Mouse (Mus musculus): Measurements from ENCODE around the gene Ampd3.

Gene Ampd3

DNA sequence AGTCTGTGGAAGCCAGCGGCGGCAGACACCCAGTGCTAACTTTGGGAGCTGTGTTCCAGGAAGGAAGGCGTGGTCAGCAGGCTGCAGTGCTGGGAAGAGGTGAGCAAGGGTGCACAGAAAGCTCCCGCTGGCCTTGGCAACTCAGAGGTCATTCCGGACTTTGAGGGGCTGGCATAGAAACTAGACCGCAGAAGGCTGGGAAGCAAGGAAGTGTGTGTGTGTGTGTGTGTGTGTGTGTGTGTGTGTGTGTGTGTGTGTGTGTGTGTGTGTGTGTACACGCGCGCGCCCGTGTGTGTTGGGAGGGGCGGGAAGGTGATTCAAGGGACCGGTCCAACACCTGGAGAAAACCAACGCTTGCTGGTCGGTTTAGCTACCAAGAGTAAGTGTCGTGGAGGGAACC, at the start of gene Ampd3:
Gene Ampd3 (plus strand): TSS at position 206 of the 400 bp plus-strand sequence.
- no peak for DNase-seq (ENCODE audit: low spot score)

DNA sequence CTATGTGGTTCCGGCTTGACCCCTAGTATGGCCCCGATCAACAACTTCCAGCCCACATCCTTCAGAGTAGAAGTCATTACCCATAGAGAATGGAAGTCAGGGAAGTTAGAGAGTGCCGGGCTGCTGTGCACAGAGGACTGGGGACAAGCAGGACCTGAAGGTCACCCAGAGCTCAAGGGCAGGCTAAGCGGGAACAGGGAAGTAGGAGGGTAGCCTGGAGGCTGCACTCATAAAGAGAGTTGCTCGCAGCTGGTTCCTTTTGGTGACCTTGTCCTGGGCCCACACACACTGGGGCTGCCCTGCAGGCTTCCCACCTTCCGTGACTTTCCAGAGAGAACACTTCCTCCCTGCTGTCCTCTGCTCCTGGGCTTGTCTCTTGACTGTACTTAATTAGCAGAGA, 49.5 kb upstream of the Ampd3 start:
- no peak for DNase-seq (ENCODE audit: low spot score)

DNA sequence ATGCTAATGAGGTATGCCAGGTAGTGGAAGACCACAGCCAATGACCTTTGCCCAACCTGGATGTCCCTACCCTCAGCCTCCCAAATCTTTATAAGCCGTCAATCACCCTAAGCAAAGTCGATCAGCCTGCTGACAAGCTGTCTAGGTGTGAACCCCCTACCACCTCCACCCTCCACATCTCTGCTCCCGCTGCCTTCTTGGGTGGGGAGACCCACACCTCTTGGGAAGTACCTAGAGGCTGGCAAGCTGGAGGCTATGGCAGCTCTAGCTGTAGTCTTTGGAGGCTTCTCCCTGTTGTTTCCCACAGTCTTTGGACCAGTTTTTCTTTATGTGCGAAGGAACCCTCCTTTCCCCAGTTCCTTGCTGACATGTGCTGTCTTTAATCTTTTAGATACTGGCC, 48.1 kb upstream of the Ampd3 start:
- no peak for DNase-seq (ENCODE audit: low spot score)

DNA sequence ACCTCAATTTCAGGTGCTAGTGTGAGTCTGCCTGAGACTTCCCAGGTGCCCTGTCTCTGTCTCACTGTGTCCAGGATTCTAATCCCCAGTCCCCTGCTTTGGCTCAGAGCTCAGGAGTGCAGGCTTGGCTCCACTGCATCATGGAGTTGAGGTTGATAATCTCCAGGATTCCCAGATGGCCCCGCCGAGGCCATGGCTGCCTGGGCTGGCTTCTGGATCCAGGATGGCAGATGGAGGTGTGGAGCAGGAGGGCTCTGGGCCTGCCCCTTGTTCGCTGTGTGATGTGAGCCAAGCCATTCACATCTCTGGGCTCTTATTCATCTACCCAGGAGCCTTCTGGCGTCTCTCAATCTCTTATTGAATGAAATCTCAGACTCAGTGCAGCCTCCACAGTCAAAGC, 45.8 kb upstream of the Ampd3 start:
- no peak for DNase-seq (ENCODE audit: low spot score)

DNA sequence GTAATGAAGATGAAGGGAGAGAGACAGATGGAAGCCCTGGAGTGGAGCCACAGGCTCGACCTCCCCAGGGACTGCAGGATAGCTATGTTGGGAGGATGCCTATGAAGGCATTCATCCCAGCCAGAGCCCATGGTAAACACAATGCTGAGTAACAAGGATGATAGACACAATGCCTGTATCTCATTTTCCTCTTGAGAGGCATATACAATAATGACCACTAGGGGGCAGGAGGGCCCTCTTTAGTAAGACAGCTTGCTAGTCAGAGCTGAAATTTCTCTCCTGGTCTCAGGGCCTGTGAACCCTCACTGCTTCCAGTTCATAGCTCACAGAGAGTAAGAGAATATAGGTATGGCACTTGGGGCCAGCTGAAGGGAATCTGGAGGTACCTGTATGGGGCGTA, 41.0 kb upstream of the Ampd3 start:
- peak; percentile 87 for DNase-seq (ENCODE audit: low spot score)

DNA sequence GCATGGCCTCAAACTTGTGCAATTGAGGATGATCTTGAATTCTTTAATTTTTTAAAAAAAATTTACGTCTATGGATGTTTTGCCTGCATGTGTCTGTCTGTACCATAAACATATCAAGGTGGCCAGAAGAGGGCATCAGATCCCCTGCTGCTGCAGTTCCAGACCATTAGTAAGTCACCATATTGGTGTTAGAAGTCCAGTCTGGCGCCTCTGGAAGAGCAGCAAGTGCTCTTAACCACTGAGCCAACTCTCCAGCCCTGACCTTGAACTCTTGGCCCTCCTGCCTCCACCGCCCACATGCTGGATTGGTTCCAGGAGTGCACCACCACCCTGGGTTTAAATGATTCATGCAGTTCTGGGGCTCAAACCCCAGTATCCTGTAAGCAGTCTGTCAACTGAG, 39.1 kb upstream of the Ampd3 start:
- DNase-seq (ENCODE audit: low spot score), result peak; percentile 71

DNA sequence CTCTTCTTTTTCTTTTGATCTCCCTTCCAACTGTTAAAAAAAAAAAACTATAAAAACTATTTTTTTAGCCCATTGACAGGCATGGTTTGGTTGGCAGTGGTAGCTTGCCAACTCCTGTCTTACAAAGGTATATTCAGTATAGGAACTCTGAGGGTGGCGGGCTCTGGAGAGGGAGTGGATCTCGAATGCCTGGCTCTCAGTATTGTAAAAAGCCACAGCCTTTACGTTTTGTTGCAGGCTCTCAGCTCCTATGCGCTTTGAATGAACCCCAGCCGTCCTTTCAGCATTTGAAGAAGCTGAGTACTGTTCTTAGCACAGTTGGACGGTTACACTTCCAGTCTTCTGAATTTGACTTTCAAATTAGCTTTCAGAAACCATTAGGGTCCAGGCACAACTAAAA, 38.7 kb upstream of the Ampd3 start:
- no peak for DNase-seq (ENCODE audit: low spot score)

DNA sequence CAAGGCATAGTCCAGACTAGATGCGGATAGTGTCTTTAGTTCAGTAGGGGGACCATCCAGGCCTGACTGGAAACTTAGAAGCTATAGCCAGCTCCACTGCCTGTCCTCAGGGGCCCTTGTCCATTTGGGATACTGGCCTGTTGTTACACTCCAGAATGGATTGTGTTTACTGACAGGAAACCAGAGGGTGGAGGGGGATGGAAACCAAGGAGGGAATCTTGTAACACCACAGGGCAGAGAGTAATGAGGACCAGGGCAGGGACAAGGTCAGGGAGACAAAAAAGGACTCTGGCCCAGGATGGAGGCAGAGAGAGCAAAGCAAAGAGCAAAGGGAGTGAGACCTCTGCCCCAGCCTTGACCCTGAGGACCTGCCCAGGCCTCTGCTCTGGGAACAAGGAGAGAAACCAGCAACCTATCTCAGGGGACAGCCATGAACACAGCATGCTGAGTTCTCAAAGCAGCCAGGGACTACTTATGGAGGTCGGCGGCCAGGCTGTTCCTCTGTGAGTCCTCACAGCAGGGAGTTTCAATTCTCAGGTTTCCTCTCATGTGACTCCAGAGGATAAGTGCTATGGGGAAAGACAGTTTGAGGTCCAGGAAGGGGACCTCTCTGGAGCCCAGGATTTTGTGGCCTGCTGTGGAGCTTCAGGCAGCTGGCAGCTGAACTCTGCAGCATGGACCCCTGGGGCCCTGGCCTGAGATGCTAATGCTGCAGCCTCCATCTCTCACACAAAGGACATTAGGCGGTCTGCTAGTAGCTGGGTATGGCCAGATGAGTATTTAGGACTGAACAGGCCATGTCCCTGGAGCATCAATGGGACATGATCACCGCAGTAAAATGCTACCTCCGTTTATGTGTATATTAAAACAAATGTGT, 36.7 kb upstream of the Ampd3 start:
- peak; percentile 57 for DNase-seq (ENCODE audit: low spot score)

DNA sequence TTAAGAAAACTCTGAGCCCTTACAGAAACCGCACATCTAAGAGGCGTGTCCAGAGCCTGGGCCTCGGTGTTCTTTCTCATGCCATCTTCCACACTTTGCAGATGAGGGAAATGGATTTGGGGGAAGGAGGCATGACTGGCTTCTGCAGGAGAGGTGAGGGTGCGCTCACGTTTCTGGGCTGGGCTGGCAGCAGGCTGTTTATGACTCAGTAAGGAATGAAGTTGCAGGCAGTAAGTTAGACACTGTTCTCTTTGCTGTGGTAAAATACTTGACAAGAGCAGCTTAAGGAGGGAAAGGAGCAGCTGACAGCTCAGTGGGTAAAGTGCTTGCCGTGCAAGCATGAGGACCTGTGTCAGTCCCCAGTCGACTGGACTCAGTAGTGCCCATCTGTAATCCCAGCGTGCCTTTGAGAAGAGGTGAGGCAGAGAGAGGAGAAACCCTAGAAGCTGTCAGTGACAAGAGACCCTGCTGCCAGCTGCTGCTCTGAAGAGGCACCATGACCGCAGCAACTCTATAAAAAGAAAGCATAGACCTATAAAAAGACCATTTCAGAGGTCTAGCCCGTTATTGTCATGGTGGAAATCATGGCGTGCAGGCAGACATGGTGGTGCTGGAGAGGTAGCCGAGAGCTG, 35.9 kb upstream of the Ampd3 start:
- DNase-seq (ENCODE audit: low spot score), result no peak

DNA sequence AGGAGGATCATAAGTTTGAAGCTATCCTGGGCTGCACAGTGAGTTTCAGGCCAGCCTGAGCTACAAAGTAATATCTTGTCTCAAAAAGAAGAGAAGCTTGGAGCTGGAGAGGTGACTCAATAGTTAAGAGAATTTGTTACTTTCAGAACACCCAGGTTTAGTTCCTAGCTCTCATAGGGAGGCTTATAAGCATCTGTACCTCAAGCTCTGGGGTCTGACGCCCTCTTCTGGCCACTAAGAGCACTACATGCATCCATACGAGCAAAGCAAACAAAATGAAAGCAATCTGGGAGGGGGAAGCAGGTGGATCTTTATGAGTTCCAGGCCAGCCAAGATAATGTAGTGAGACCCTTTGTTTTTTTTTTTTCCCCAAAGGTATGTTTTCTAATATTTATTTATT, 31.1 kb upstream of the Ampd3 start:
- no peak for DNase-seq (ENCODE audit: low spot score)

DNA sequence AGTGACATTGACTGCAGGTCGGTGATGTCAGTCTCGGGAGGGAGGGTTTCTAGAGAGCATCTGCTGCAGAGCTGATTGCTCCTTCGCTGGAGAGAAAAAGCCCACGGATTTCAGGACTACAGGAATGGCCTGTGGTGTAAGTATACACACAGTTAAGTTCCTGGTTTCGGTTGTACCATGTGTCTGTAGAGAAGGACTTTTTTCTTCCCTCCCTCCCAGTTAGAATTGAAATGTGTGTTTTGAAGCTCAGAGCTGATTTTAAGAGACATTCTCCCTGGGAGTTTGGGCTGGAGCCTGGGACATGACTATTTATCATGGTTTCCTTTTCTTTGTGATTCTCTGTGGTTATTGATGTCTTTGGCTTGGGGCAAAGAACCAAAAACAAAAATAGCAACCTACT, 28.2 kb upstream of the Ampd3 start:
- DNase-seq (ENCODE audit: low spot score), result no peak

DNA sequence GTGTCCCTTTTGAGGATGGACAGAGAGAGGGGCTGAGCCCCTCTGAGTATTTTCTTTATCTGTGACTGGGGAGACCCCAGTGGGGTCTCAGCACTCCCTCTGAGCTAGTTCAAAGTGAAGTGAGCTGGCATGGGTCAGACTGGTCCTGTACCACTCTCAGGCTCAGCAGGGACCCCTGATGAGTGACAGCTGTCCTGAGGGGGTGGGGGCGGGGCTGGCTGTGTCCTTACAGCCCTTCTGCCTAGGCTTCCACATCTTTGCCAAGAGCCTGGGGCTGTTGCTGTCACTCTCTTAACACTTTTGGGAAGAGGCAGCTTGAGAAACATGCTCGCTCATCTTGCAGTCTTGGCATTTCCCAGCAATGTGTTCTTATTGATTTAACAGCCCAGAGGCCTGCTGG, 27.8 kb upstream of the Ampd3 start:
- DNase-seq (ENCODE audit: low spot score), result peak; percentile 36

DNA sequence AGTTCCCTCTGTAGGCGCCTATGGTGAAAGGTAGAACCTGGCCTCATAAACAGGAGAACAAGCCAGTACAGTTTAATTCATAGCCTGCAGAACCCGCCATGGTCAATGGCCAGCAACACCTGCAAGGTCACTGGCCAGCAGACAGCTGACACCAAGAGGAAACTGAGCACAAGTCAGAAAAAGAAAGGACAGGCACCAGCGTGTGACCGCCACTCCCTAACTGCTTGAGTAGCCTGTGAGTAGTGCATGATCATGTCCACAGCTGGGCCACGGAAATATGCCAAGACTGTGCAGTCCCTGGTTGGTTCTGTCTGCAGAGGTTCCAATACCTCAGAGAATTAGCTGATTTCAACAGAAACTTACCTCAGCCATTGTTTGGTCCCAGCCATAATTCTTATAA, 26.0 kb upstream of the Ampd3 start:
- no peak for DNase-seq (ENCODE audit: low spot score)

DNA sequence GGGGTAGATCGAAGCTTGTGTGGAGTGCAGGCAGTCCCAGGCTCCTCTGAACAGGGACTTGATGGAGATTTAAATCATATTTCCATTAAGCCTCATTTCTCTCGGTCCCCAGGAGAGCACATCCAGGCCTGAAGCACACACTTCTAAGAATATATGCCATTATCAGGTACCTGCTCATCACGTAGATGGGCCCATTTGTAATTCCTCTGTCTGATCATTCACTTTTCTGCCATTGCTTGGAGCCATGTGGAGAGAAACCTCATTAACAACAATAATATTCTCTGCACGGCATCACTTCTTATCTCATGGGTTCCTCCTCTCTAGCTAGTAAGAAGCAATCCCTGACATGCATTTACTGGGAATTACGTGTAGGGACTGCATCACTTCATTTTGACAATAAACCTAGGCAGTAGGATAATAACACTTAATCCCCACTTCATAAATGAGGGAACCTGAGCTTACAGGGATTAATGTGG, 21.9 kb upstream of the Ampd3 start:
- DNase-seq (ENCODE audit: low spot score), result no peak

DNA sequence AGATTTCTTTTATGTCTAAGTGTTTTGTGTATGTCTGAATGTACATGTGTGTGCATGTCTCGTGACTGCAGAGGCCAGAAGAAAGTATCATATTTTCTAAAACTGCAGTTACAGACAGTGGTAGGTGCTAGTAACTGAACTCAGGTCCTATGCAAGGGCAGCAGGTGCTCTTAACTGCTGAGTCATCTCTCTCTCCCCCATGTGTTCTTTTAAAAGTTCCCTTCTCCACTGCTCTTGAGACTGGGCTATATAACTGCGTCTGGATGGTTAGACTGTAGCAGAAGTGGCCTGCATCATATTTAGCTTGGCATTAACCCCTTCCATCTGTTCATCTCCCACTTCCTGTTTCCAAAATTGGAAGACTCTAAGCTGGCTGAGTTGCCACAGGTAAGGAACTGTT, 21.2 kb upstream of the Ampd3 start:
- DNase-seq (ENCODE audit: low spot score), result no peak

DNA sequence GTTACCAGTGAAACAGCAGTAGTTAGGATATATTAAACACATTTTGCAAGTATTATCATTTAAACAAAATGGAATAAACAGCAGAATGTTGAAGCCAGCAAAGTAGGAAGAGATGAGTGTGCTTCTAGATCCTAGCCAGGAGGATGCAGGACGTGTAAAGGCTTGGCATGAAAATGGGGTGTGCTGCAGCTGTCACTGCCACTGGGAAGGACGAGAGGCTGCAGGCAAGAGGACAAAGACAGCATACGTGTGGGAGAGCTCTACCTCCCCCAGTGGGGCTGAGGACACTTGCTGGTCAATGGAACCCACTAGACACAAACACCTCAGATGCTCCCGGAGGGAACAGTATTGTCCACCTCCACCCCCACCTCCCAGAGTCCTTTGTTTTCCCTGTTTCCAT, 17.2 kb upstream of the Ampd3 start:
- no peak for DNase-seq (ENCODE audit: low spot score)

DNA sequence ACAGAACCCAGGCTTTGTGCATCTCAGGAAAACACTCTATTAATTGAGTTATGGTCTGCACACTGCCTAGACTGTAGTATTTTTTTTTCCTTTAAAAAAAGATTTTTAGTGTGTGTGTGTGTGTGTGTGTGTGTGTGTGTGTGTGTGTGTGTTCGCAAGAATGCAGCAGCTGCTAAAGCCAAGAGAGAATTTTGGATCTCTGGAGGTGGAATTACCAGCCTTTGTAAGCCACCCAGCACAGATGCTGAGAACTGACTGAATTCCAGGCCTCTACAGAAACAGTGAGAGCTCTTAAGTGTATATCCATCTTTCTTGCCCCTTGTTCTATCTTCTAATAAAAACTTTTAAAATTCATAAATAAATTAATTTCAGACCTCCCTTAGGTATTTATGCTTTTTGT, 16.4 kb upstream of the Ampd3 start:
- no peak for DNase-seq (ENCODE audit: low spot score)

DNA sequence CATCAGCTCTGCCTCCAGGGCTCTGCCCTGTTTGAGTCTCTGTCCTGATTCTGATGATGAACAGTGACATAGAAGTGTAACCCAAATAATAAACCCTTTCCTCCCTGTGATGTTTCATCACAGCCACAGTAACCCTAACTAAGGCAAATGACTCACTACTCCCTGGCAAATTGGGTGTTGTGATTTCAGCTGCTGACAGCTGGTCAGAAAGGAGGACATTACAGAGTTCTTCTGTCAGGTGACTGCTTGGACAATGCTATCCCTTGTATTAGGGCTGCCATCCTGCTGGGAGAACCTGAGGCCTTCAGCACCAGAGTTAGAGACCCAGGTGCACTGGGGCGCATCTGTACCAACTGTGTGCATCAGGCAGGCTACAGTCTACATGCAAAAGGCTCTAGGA, 14.7 kb upstream of the Ampd3 start:
- DNase-seq (ENCODE audit: low spot score), result peak; percentile 22

DNA sequence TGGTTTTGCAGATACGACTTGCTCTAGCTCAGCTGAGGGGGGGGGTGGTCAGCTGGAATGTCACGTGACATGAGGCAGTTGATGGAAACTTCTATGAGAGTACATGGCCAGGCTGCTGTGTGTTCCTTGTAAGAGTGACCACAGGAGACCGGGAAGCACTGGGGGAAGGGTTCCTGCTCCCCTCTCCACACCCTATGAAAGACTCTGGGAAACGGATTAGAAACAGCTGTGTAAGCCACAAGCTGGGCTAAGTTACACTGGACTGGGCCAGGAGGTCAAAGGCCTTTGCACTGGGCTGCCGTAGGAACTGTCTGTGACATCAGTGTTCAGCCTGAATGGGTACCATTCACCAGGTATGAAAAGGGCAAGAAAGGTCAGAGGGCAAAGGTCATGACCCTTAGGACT, 14.1 kb upstream of the Ampd3 start:
- DNase-seq (ENCODE audit: low spot score), result peak; percentile 91

DNA sequence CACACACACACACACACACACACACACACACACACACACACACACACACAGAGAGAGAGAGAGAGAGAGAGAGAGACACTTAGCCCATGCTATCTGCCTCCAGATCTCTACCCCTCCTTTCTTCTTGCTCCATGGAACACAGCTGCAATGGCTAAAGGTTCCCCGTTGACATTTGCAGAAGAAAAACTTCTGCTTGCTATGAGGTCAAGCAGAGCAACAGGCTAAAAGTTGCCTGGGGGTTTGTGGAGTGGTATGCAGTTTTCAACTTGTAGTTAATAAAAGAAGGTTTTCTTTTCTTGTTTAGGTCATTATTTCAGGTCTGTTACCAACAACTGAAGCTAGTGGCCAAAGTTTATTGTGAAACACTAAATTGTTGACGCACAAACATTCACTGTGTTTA, 11.6 kb upstream of the Ampd3 start:
- no peak for DNase-seq (ENCODE audit: low spot score)

DNA sequence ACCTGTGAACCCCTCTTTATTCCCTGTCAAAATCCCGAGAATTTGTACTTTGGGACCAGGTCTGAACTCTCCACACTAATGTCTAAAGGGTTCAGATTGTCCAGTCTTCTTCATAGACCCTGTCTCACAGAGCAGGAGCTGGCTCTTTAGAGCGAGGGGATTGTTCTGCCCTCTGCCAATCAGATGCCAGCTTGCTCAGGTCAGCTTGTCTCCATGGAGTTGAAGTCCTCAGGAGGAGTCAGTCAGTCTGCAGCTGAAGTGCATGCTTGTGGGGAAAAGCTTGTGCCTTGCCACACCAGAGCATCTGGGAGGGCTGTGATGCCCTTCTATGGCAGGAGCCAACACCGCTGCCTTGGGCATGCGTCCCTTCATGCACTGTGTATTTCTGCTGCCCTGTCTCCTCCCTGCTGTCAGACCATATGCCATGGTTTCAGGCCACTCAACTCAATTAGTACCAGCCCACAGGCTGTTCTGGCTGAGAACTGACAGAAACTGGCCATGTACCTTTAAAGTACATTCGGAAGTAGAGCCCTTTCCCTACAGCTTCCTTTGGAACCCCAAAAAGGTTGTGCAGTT, 5.3 kb upstream of the Ampd3 start:
- no peak for DNase-seq (ENCODE audit: low spot score)

DNA sequence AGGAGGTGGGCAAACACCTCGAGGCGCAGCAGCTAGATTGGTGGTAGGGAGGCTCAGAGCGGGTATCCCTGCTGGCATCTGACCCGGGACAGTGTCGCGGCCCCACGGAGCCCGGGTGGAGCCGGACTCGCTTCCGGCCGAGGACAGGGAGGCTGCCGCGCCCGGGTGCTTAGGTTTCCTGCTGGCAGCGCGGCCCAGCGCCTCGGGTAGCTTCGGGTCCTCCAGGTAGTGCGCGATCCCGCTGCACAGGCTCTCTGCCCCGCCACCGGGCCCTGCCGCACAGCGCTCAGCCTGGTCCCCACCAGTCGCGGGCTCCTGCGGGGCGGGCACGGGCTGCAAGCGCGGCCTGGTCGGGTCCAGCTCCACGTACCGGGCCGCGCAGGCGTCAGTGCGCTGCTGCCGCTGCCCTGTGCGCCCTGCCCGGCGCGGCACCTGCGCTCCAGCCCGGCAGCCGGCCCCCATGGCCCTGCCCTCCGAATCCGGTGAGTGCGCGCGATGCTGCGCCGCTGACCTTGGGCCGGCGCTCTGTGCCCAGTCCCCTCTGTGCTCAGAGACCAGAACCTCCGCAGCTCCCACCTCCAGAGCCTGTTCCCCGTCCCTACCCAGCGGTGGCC, 552 bp downstream of the Ampd3 start:
- DNase-seq (ENCODE audit: low spot score), result peak; percentile 44

DNA sequence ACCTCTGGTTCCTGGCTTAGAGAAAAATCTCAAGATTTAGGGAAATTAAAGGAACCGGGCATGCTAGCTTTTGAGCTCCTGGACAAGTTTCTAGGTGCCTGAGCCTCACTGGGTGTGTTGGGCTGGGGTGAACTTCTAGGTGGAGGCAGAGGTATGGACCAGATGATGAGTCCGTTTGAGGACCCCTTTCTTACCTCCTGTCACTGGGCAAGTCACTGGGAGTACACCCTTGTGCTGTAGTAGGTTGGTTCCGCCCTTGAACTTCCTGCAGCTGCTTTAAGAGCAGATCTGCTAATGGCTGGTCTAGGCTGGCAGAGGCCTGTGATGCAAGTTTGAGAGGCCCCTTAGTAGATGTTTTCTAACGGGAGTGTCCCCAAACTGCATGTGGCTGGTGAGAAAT, 1.1 kb downstream of the Ampd3 start:
- DNase-seq (ENCODE audit: low spot score), result no peak
